Comparison of ENCODE assay signal across 24 mouse cellular contexts in genomic region chr1:180252656-180253190, GRCm38 (mm10). TPM values are rescaled to one million over a fixed set of nuclear protein-coding genes. Genes with fewer than 3 reads are reported as not detected.
DNase-seq lines count a peak whose midpoint lies in the region; TF ChIP-seq lines count a peak whose summit lies in the region.
"Had no signal": no experiment of that assay in that cellular context is flagged by ENCODE, and none has a peak within 500 bp of the region (broad histone marks: within the 10 kb centered on the region; RNA-seq: fewer than 3 reads in every experiment).

No protein-coding gene starts in this region.

- H3K27me3 ChIP-seq in spleen, adult 2 months (ENCODE audit: control insufficient read depth, insufficient read depth, low read length) = no peaks in the 10 kb centered on the region
- H3K27me3 ChIP-seq: embryonic facial prominence, embryonic 15.5 days; heart, embryonic 12.5 days; heart, embryonic 15.5 days had no signal

- no peaks in the 10 kb centered on the region for H3K36me3 ChIP-seq in spleen, adult 2 months (ENCODE audit: control insufficient read depth, insufficient read depth, low read length)
- H3K36me3 ChIP-seq: embryonic facial prominence, embryonic 12.5 days; embryonic facial prominence, embryonic 15.5 days; heart, embryonic 12.5 days; heart, embryonic 15.5 days had no signal

- no peak for TF ChIP-seq CTCF in spleen, adult 2 months (IDR thresholded peaks at IDR 0.05; ENCODE audit: extremely low read depth, insufficient read depth, insufficient read length, insufficient replicate concordance)

- TF ChIP-seq POLR2A in spleen, adult 2 months (IDR thresholded peaks at IDR 0.05; ENCODE audit: low read depth, low read length) = no peak

- peak overlapping the region; percentile 75 for H3K27ac ChIP-seq in spleen, adult 2 months (ENCODE audit: insufficient read depth, low read length)
- H3K27ac ChIP-seq: embryonic facial prominence, embryonic 12.5 days; embryonic facial prominence, embryonic 15.5 days; gastrocnemius, adult 2 months; heart, embryonic 15.5 days; hindbrain, embryonic 14.5 days; hindbrain, postnatal 0 days had no signal

- intact Hi-C loops in heart, postnatal 25 days (cut with DNase I) = no loop called here

- DNase-seq in heart, adult 11 months = peak; percentile 76
- DNase-seq in heart, postnatal 25 days (ENCODE audit: low spot score) = no peak
- no peak for DNase-seq in spleen, adult 2 months (ENCODE audit: low read depth in 1 of 2, low spot score in 2 of 2)
- DNase-seq in spleen, postnatal 14 days (ENCODE audit: low spot score in 2 of 2) = no peak
- DNase-seq in induced T-regulatory cell, adult 2 months (ENCODE audit: low read depth) = peak; percentile 68
- DNase-seq in kidney, postnatal 4 days = no peak
- no peak for DNase-seq in adrenal gland, adult 8-10 months
- DNase-seq: adrenal gland, postnatal 10 days; adrenal gland, postnatal 36 days; cerebellum, adult 18-20 months; cerebellum, adult 9-10 months; cerebellum, postnatal 25 days; forebrain, postnatal 0 days; gastrocnemius, adult 2 months; gastrocnemius, postnatal 14 days; heart, adult 18-20 months; heart, postnatal 10 days; heart, postnatal 4 days had no signal

- 66% methylated on average over 11 of the region's 11 CpGs for WGBS in spleen, adult 2 months

- peaks cover 44% of the 10 kb centered on the region for H3K4me1 ChIP-seq in spleen, adult 2 months (ENCODE audit: control insufficient read depth, insufficient read depth, insufficient read length)

- no peak overlapping the region for H3K4me3 ChIP-seq in spleen, adult 2 months (ENCODE audit: extremely low read depth, insufficient read depth, insufficient read length)
- H3K4me3 ChIP-seq: embryonic facial prominence, embryonic 12.5 days; embryonic facial prominence, embryonic 15.5 days; gastrocnemius, adult 2 months; heart, embryonic 12.5 days; heart, embryonic 15.5 days had no signal

RNA-seq across cellular contexts. Expression of gene Psen2, which starts 10.5 kb away (rescaled TPM):
- 10 to 100 TPM; 12.4 to 13.9 TPM for total RNA-seq in heart, postnatal 25 days (2021)
- polyA plus RNA-seq in spleen, adult 2 months (2012; rRNA removed) = 93.6 and 101 TPM in 2 replicates
- total RNA-seq in adrenal gland, adult 8-10 months (2022) = 10 to 100 TPM; 33.1 to 43.1 (median 38.4) TPM

RNA-seq across cellular contexts. Expression of gene Coq8a, which starts 53.3 kb away (rescaled TPM):
- total RNA-seq in heart, postnatal 25 days (2021) = 100 to 1,000 TPM; 810 to 852 TPM
- 24.0 and 27.5 TPM in 2 replicates for polyA plus RNA-seq in spleen, adult 2 months (2012; rRNA removed)
- 100 to 1,000 TPM in 3 of 4 experiments, 10 to 100 TPM in 1; 85.1 to 269 (median 187) TPM for total RNA-seq in adrenal gland, adult 8-10 months (2022)

Comparison
In these comparisons a context has a peak if more than half of its experiments do, and no peak if none do; other contexts are left out.
1. DNase-seq: peak in heart, adult 11 months (single experiment) and induced T-regulatory cell, adult 2 months (single experiment); none in heart, postnatal 25 days (single experiment), spleen, adult 2 months (0 of 2), spleen, postnatal 14 days (0 of 2), kidney, postnatal 4 days (0 of 2) and adrenal gland, adult 8-10 months (single experiment).